Mouse (Mus musculus): ENCODE measurements around the gene Zdbf2.
"Not testable (repeated sequence)": the region's sequence is repeated elsewhere in the genome, so short reads cannot be mapped to it uniquely, and the experiment has no call there.

Zdbf2 gene

GRCm38 (mm10) chr1:63261041-63261590, 11.9 kb upstream of the Zdbf2 start:
- no peak for DNase-seq (ENCODE audit: extremely low read depth, low read depth, low spot score)

- DNase-seq (ENCODE audit: extremely low read depth, low read depth, low spot score): no peak
Observed at GRCm38 (mm10) chr1:63263671-63264070, 9.4 kb upstream of the Zdbf2 start.

- DNase-seq (ENCODE audit: extremely low read depth, low read depth, low spot score): no peak
Observed at GRCm38 (mm10) chr1:63265461-63265860, 7.6 kb upstream of the Zdbf2 start.

GRCm38 (mm10) chr1:63266121-63266520, 6.9 kb upstream of the Zdbf2 start:
- DNase-seq (ENCODE audit: extremely low read depth, low read depth, low spot score): no peak

GRCm38 (mm10) chr1:63266716-63267115, 6.3 kb upstream of the Zdbf2 start:
- no peak for DNase-seq (ENCODE audit: extremely low read depth, low read depth, low spot score)

GRCm38 (mm10) chr1:63272125-63272675, 865 bp upstream of the Zdbf2 start:
- no peak for DNase-seq (ENCODE audit: extremely low read depth, low read depth, low spot score)

- no peak for DNase-seq (ENCODE audit: extremely low read depth, low read depth, low spot score)
Observed at GRCm38 (mm10) chr1:63273339-63273951, 380 bp downstream of the Zdbf2 start.

GRCm38 (mm10) chr1:63274046-63274730, 1.1 kb downstream of the Zdbf2 start:
- no peak for DNase-seq (ENCODE audit: extremely low read depth, low read depth, low spot score)

GRCm38 (mm10) chr1:63278106-63278505, 5.0 kb downstream of the Zdbf2 start:
- no peak for DNase-seq (ENCODE audit: extremely low read depth, low read depth, low spot score)

- DNase-seq (ENCODE audit: extremely low read depth, low read depth, low spot score): no peak
Observed at GRCm38 (mm10) chr1:63293965-63294364, 20.9 kb downstream of the Zdbf2 start.

GRCm38 (mm10) chr1:63309661-63310060, 36.6 kb downstream of the Zdbf2 start:
- no peak for DNase-seq (ENCODE audit: extremely low read depth, low read depth, low spot score)

GRCm38 (mm10) chr1:63323565-63324132, 50.6 kb downstream of the Zdbf2 start:
- DNase-seq (ENCODE audit: extremely low read depth, low read depth, low spot score): not testable (repeated sequence)
